Mouse (Mus musculus): ENCODE data around the gene Large2. TPM values are rescaled to one million over a fixed set of nuclear protein-coding genes. Genes with fewer than 3 reads are reported as not detected.

The Large2 gene
- total and polyA plus RNA-seq, 3 experiments = 0.19 to 1.5 (median 0.89) TPM

- H3K4me3 ChIP-seq (replicated peaks in 1 of 3; ENCODE audit: low read depth in 2 of 3, low read length in 2 of 3, poor library complexity in 1 of 3) = no peak overlapping the region
- peaks cover 36 to 85% of the 10 kb centered on the region in 2 experiments for H3K36me3 ChIP-seq (replicated peaks in 1 of 2; ENCODE audit: control insufficient read depth in 1 of 2, insufficient read depth in 1 of 2, low read length in 1 of 2)
- no peak overlapping the region for H3K27ac ChIP-seq (ENCODE audit: insufficient read depth, low read depth)
- H3K79me2 ChIP-seq (replicated peaks; ENCODE audit: control insufficient read depth, extremely low read depth, insufficient read depth, poor library complexity, severe bottlenecking) = no peaks in the 10 kb centered on the region
- dilution Hi-C loops (cut with MboI; ENCODE audit: extremely low pct_ligation_motif_present, extremely low pct_unique_long_range_greater_than_20kb, low sequenced_read_pairs) = no loop called here
- H3K9ac ChIP-seq (ENCODE audit: insufficient read depth, low read depth) = no peak overlapping the region
- no peaks in the 10 kb centered on the region for H3K9me3 ChIP-seq (replicated peaks; ENCODE audit: low read length)
- H3K4me1 ChIP-seq (ENCODE audit: control insufficient read depth in 1 of 2, insufficient read depth in 2 of 2) = peaks cover 1 to 33% of the 10 kb centered on the region in 2 experiments; a peak in 3 of 4 replicates
- in situ Hi-C loops (cut with MboI; ENCODE audit: low pct_ligation_motif_present, low pct_unique_long_range_greater_than_20kb, low sequenced_read_pairs) = no loop called here
- H3K4me2 ChIP-seq (ENCODE audit: insufficient read depth, low read depth, poor library complexity, severe bottlenecking) = no peak overlapping the region
- no peaks in the 10 kb centered on the region for H3K27me3 ChIP-seq (replicated peaks)
- no peak for DNase-seq (ENCODE audit: extremely low read depth)
- TF ChIP-seq NELFE (IDR thresholded peaks at IDR 0.05; ENCODE audit: low read depth, low read length) (no peak), UBTF (IDR thresholded peaks at IDR 0.05; ENCODE audit: low read depth, low read length) (no peak), USF1 (IDR thresholded peaks at IDR 0.05; ENCODE audit: low read depth, low read length) (no peak), USF2 (conservative IDR thresholded peaks at IDR 0.05; ENCODE audit: low read depth, low read length) (no peak), CTCF (conservative IDR thresholded peaks at IDR 0.05 in 1 of 2, IDR thresholded peaks at IDR 0.05 in 1 of 2; ENCODE audit: low read depth in 2 of 2, low read length in 2 of 2) (no peak), JUND (conservative IDR thresholded peaks at IDR 0.05; ENCODE audit: low read depth, low read length) (no peak)
Observed at GRCm38 (mm10) chr2:92386821-92387570, 12.3 kb upstream of the Large2 start.

- TF ChIP-seq NRF1 (IDR thresholded peaks at IDR 0.05; ENCODE audit: low read depth, low read length) (no peak), ELF1 (IDR thresholded peaks at IDR 0.05; ENCODE audit: low read depth, low read length) (no peak), SIN3A (IDR thresholded peaks at IDR 0.05; ENCODE audit: low read length) (no peak), JUN (IDR thresholded peaks at IDR 0.05; ENCODE audit: insufficient read depth, low read depth, low read length) (no peak), CTCF (conservative IDR thresholded peaks at IDR 0.05 in 1 of 2, IDR thresholded peaks at IDR 0.05 in 1 of 2; ENCODE audit: low read depth in 2 of 2, low read length in 2 of 2) (no peak), USF2 (conservative IDR thresholded peaks at IDR 0.05; ENCODE audit: low read depth, low read length) (no peak), CHD1 (IDR thresholded peaks at IDR 0.05; ENCODE audit: low read depth, low read length) (no peak), USF1 (IDR thresholded peaks at IDR 0.05; ENCODE audit: low read depth, low read length) (no peak), MYC (IDR thresholded peaks at IDR 0.05; ENCODE audit: low read depth, low read length) (no peak), UBTF (IDR thresholded peaks at IDR 0.05; ENCODE audit: low read depth, low read length) (no peak), KAT2A (IDR thresholded peaks at IDR 0.05; ENCODE audit: insufficient replicate concordance, low read length) (no peak), ZC3H11A (IDR thresholded peaks at IDR 0.05; ENCODE audit: low read depth, low read length) (no peak), MXI1 (IDR thresholded peaks at IDR 0.05; ENCODE audit: low read depth, low read length) (no peak), JUND (conservative IDR thresholded peaks at IDR 0.05; ENCODE audit: low read depth, low read length) (no peak), BHLHE40 (IDR thresholded peaks at IDR 0.05; ENCODE audit: low read depth, low read length) (no peak), TCF12 (IDR thresholded peaks at IDR 0.05; ENCODE audit: low read depth, low read length) (no peak), ZKSCAN1 (IDR thresholded peaks at IDR 0.05; ENCODE audit: borderline replicate concordance, low read depth, low read length) (no peak)
- H3K27me3 ChIP-seq (replicated peaks) = no peaks in the 10 kb centered on the region
- H3K27ac ChIP-seq (ENCODE audit: insufficient read depth, low read depth) = no peak overlapping the region
- dilution Hi-C loops (cut with MboI; ENCODE audit: extremely low pct_ligation_motif_present, extremely low pct_unique_long_range_greater_than_20kb, low sequenced_read_pairs) (no loop called here), in situ Hi-C loops (cut with MboI; ENCODE audit: low pct_ligation_motif_present, low pct_unique_long_range_greater_than_20kb, low sequenced_read_pairs) (no loop called here)
- H3K4me1 ChIP-seq (ENCODE audit: control insufficient read depth in 1 of 2, insufficient read depth in 2 of 2) = peaks cover 4 to 30% of the 10 kb centered on the region in 2 experiments
- no peak for DNase-seq (ENCODE audit: extremely low read depth)
- no peaks in the 10 kb centered on the region for H3K79me2 ChIP-seq (replicated peaks; ENCODE audit: control insufficient read depth, extremely low read depth, insufficient read depth, poor library complexity, severe bottlenecking)
- H3K4me3 ChIP-seq (replicated peaks in 1 of 3; ENCODE audit: low read depth in 2 of 3, low read length in 2 of 3, poor library complexity in 1 of 3) = no peak overlapping the region
- no peaks in the 10 kb centered on the region for H3K9me3 ChIP-seq (replicated peaks; ENCODE audit: low read length)
- H3K36me3 ChIP-seq (replicated peaks in 1 of 2; ENCODE audit: control insufficient read depth in 1 of 2, insufficient read depth in 1 of 2, low read length in 1 of 2) = peaks cover 52 to 99% of the 10 kb centered on the region in 2 experiments
- H3K4me2 ChIP-seq (ENCODE audit: insufficient read depth, low read depth, poor library complexity, severe bottlenecking) = no peak overlapping the region
- no peak overlapping the region for H3K9ac ChIP-seq (ENCODE audit: insufficient read depth, low read depth)
Observed at GRCm38 (mm10) chr2:92385113-92386051, 10.7 kb upstream of the Large2 start.
